Mouse (Mus musculus): ENCODE measurements around the gene Nptx1.

Gene Nptx1

GRCm38 (mm10) chr11:119547183-119547921 is at the start of gene Nptx1:
Gene Nptx1 (minus strand): TSS chr11:119547753.
- DNase-seq (ENCODE audit: extremely low read depth, low read depth, low spot score) = no peak

DNA sequence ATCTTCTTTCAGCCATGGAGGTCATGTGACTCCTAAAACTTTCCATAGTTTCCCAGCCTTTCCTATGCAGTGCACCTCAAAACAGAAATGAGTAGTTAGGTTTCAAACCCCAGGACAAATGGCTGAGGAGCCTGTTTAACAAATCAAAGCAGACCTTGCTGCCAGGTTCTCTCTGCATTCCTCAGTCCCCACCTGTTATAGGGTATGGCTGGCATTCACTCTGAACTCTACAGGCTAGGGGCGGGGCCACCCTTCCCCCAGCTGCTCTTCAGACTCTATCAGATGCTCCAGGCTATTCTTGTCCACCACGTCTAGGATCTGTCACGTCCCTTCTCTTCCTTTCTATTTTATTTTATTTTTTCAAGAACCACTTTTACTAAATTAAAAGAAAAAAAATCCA is 46.4 kb upstream of the Nptx1 start:
- DNase-seq (ENCODE audit: extremely low read depth, low read depth, low spot score) = no peak

DNA sequence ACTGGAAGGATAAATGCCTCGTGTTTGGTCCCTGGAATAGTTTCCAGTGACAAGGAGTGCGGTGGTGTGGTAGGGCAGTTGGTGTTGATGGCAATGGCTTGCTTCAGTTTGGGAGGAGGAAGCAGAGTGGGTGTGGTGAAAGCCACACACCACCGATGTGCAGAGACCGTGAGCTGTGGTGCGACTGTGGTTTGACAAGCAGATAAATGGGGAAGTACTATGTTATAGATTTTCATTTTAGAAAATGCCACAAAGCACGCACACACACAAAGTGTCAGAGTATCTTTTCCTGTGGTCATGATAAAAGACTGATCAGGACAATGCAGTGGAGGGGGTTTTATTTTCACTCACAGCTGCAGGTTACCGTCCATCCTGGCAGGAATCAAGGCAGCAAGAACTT is 41.7 kb upstream of the Nptx1 start:
- no peak for DNase-seq (ENCODE audit: extremely low read depth, low read depth, low spot score)

DNA sequence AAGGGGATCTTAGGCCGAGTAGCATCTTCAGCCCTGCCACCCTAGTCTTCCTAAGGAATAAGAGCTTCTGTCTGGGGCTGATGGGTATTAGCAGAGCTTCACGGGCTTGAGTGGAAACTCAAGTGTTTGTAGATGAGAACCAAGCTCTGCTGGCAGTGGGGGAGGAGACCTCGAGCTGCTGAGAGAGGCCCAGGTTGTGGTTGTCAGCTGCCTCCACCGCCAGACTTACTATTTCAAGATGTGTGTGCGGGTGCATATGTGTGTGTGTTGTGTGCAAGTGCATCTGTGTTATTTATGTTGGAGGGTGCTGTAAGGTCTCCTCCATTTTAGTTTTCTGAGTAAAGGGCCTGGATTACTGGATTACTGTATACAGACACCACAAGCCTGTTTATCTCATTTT is 39.6 kb upstream of the Nptx1 start:
- no peak for DNase-seq (ENCODE audit: extremely low read depth, low read depth, low spot score)

DNA sequence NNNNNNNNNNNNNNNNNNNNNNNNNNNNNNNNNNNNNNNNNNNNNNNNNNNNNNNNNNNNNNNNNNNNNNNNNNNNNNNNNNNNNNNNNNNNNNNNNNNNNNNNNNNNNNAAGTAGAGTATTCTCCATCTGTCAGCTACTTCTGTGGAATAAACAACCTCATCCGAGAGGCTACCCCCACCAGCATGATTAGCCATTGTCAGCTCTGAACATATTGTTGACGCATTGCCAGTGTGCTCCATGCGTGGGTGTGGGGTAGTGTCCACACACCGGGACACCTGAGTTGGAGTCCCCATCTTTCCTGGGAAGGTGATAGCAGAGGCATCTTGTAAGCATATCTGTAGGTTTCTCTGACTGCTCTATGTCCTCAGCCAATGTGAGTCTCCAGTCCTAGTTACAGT is 39.0 kb upstream of the Nptx1 start:
- DNase-seq (ENCODE audit: extremely low read depth, low read depth, low spot score) = no peak

GRCm38 (mm10) chr11:119577721-119578120 is 30.2 kb upstream of the Nptx1 start:
- no peak for DNase-seq (ENCODE audit: extremely low read depth, low read depth, low spot score)

GRCm38 (mm10) chr11:119576855-119577254 is 29.3 kb upstream of the Nptx1 start:
- no peak for DNase-seq (ENCODE audit: extremely low read depth, low read depth, low spot score)

GRCm38 (mm10) chr11:119572316-119573010 is 24.9 kb upstream of the Nptx1 start:
- DNase-seq (ENCODE audit: extremely low read depth, low read depth, low spot score) = no peak

DNA sequence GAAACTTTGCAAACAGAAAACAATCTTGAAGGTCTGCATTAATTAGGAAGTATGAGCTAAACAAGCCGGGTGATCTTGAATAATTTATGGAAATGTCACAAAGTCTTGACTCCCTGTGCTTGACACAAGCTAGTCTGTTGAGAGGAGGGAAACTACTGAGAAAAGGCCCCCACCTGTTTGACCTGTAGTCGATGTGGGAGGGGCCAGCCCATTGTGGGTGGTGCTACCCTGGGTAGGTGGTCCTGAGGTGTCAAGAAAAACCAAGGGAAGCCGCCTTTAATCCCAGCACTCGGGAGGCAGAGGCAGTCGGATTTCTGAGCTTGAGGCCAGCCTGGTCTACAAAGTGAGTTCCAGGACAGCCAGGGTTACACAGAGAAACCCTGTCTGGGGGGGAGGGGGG is 18.6 kb upstream of the Nptx1 start:
- no peak for DNase-seq (ENCODE audit: extremely low read depth, low read depth, low spot score)

DNA sequence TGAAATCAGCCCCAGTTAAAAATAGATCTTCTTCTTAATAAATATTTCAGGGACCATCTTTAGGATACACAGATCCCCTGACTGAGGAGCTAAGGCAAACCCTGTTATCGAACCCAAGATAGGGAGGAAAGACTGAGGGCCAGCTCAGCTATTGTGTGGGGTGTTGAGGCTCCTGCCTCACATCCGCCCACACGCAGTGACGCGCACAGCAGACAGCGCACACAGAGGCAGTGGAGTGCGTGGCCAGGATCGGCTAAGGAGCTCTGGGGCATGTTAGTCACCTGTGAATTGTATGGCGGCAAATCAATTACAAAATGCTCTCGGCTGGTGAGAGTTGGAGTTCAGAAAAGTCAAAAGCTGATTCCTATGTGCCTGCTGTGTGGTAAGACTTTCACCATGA is 18.1 kb upstream of the Nptx1 start:
- DNase-seq (ENCODE audit: extremely low read depth, low read depth, low spot score) = no peak

GRCm38 (mm10) chr11:119565021-119565420 is 17.5 kb upstream of the Nptx1 start:
- no peak for DNase-seq (ENCODE audit: extremely low read depth, low read depth, low spot score)

- no peak for DNase-seq (ENCODE audit: extremely low read depth, low read depth, low spot score)
These were observed 16.8 kb upstream of the Nptx1 start for GRCm38 (mm10) chr11:119564383-119564782.

DNA sequence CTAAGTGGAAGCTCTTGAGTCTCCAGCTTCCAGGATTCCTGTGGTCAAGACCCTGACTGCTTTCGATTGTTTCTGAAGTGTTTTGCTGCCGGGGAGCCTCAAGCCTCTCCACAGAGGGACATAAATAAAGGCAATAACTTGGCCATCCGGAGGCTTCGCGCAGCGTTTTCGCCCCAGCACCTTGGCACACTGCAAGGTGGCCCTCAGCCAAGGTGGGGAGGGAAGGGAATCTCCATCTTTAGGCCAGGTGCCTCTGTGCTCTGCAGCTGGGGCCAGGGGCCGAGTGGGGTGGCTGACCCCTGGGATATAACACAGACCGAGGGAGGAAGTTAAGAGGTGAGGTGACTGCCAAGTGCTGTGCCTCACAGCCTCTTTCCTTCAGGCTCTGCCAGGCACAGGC is 15.6 kb upstream of the Nptx1 start:
- DNase-seq (ENCODE audit: extremely low read depth, low read depth, low spot score) = no peak

DNA sequence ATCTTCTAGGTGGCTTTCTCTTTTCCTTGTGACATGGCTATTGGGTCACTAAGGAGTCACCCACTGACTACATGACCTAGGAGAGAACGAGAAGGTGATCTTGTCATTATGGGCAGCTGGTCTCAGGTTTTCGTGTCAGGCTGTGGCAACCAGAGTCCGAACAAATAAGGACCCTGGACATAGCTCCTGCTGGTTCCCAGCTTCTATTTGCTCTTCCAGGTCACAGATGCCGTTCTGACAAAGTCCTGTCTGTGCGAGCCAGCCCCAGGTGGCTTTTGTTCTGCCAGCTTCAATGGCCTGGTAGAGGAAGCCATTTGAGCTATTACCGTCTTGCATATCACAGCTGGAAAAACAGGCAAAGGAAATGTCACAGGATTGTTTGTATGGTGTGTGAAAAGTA is 14.7 kb upstream of the Nptx1 start:
- DNase-seq (ENCODE audit: extremely low read depth, low read depth, low spot score) = no peak

DNA sequence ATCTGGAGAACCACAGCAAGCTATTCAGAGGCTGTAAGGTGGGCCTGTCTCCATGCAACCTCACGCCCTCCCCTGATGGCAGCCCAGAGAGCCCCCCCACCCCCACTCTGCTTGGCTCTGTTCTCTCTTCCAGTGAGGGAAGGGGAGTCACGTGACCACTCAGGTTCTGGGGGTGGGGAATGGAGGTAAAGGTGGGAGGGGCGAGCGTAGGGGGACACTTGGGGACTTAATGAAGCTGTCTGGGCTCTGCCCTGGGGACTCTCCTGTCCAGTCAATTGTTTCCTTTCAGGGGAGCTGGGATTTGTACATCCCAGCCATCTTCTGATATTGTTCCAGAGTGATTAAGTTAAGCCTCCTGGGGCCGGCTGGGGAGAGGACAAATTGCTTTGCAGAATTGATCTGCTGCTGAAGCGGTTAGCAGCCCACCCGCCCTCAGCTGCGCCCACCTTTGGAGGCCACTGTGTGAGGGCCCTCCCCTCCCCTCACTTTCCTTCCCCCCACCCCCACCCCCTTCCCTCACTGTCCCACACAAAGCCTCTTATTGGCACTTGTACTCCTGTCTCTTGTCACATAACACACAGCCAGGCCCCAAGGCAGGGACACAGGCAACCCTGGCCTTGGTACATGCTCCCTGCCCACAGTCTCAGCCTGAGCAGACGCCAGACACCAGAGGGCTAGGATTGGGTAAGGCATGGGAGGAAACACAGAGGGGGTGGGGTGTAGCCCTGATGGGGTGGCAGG is 11.5 kb upstream of the Nptx1 start:
- DNase-seq (ENCODE audit: extremely low read depth, low read depth, low spot score) = peak; percentile 50

- peak; percentile 37 for DNase-seq (ENCODE audit: extremely low read depth, low read depth, low spot score)
These were observed 10.7 kb upstream of the Nptx1 start for GRCm38 (mm10) chr11:119557940-119558869.

GRCm38 (mm10) chr11:119555170-119555569 is 7.6 kb upstream of the Nptx1 start:
- DNase-seq (ENCODE audit: extremely low read depth, low read depth, low spot score) = no peak

GRCm38 (mm10) chr11:119554706-119555105 is 7.2 kb upstream of the Nptx1 start:
- DNase-seq (ENCODE audit: extremely low read depth, low read depth, low spot score) = no peak

- DNase-seq (ENCODE audit: extremely low read depth, low read depth, low spot score) = no peak
These were observed 5.6 kb upstream of the Nptx1 start for GRCm38 (mm10) chr11:119552902-119553802.

DNA sequence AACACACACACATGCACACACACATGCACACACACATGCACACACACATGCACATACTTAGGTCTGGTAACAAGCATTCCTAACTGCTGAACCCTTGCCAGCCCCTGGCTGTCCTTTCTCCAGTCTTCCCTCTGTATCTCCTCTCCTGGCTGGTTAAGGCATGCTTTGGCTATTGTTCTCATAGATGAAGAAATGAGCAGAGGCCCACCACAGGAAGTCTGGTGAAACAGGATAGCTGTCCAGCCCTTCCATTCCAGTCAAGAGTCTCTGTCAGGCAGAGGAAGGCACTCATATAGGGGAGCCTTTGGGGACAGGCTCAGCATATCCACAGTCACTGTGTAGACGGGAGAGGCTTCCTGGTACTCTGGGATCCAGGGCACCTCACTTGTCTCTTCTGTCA is 4.7 kb upstream of the Nptx1 start:
- no peak for DNase-seq (ENCODE audit: extremely low read depth, low read depth, low spot score)

All from fat pad, adult 2 months (tissue).